Mouse (Mus musculus) thymus, postnatal 10 days (tissue): Measurements from ENCODE around the gene Gm43518.

Experiments
- DNase-seq, 2 experiments: peaks; one replicate each; pipeline ENCODE4 v3.0.0; 2021; ENCODE audit warnings: low spot score in 2 of 2

Gm43518 gene

DNA sequence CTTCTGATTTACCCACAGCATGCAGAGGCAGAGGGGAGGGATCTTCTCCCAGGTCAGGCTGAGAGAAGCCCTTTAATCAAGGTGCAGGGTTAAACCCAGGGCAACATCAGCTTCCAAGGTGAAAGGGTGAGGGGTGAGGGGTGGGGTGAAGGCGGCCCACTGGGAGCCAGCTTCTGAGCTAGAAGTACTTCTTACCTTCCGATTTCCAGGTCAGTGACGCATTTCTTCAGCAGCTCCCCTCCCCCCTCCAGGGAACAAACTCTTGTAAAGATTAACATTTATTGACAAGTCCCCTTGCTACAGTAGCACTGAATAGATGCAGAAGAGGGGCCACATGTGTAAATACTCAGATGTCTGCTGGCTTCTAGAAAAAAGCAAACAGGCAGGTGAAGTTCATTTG, 50.0 kb downstream of the Gm43518 start:
- no peak for DNase-seq

GRCm38 (mm10) chr5:123978131-123978530, 50.9 kb downstream of the Gm43518 start:
- DNase-seq: no peak

DNA sequence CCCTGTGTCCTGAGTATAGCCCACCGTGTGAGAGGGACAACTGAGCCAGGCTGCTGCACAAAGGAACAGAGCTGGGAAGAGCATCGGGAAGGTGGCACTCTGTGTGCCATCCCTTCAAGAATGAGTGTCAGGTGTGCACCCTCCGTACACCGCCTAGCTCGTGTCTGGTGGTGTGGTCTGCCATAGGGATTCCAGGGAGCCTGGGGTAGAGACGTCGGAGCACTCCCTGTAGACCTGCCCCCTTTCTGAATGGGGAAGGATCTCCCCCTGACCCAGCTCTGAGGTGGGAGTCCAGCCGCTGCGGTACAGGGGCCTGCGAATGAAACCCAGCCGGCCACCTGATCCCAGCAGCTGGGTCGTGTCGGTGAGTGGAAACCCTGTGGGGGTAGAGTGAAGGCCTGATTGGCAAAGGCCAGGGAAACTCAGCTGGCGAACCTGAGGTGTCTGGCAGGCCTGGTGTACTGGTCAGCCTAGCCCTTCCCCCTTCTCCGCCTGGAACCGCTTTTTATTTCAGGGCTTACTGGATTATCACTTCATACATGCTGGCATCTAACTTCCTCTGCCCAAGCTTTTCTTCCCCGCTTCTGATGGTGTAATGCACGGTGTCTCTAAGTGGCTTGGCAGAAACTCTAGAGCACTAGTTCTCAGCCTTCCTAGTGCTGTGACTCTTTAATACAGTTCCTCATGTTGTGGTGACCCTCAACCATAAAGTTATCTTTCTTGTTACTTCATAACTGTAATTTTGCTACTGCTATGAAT, 52.2 kb downstream of the Gm43518 start:
- no peak for DNase-seq

DNA sequence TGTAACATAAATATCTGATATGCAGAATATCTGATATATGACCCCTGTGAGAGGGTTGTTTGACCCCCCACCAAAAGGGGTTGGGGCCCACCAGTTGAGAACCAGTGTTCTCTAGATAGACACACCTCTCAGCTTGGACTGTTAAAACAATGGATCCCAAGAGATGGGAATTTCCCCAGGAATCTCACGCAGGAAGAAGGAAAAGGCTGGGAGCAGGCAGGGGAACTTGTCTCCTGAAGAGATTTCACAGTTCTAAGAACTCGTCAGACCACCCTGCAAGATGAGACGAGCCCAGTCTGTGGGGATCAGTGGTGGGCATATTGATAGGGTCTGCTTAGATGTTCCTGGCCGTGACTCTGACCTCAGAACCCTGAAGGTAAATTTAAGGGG, 52.8 kb downstream of the Gm43518 start:
- no peak for DNase-seq

- DNase-seq: no peak
Measured at GRCm38 (mm10) chr5:123980521-123981249, 53.5 kb downstream of the Gm43518 start.

DNA sequence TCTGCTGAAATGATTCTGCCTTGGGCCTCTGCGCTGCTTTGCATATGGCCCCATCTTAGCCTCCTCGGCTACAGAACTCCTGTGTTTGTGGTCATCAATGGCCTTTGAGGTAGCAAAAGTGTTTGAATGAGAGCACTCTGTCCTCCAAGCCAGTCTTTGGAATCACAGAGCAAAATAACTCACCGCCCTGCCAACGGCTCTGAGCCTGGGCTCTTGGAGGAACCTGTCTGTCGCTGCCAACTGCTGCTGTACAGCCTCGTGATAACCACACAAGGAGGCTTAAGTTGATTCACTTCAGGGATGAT, 54.0 kb downstream of the Gm43518 start:
- DNase-seq: no peak

DNA sequence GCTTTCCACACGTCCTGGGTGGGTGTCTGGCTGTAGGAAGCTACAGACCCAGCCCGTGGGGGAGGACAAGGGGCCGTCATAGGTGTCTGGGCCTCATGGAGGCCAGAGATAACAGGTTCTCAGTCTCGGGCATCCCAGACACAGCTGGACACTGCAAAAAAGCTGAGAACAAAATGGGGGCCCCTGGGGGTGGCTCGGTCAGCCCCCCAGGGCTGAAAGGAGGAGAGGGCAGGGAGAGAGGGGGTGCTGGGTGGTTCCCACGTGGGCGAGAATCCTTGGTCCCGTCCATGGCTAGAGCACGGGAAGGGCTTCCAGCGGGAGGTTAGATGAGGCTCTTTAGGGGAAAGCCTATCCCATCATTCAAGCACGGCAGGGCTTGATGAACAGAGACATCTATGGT, 55.6 kb downstream of the Gm43518 start:
- no peak for DNase-seq

- no peak for DNase-seq
Measured at GRCm38 (mm10) chr5:123985434-123985833, 58.2 kb downstream of the Gm43518 start.

DNA sequence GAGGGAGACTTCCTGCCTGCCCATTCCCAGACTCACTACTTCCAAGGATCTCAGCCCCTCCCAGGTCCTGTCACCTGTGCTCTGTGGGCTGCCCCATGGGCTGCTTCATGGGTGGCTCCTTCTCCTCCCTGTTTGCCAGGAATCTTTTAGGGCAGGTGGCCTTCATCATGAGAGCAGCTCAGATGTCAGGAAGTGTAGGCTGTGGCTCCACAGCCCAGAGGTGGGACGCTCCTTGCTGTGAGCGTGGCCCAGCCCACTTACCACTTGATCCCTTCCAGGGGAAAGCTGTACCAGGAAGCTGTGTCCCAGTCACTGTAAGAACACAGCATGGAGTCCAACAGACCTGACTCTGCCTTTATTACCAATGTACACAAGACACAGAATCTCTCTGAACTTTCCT, 59.7 kb downstream of the Gm43518 start:
- no peak for DNase-seq

DNA sequence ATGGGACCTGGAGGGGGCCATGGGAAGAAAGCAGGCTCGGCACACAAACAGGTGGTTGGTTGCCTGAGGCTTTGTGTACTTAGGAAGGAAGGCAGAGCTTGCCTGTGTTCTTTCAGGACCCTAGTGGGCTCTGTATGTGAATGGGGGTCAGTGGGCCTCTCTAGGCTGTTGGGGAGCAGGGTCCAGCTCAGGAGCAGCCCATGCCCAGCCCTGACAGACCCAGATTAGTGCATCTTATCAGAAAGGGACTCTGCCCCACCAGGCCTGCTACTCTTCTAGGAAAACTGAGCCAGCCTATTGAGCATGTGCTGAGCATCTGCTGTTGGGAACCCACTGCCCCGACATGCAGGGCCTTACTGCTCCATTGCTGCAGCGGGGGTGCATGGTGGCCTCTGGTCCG, 60.3 kb downstream of the Gm43518 start:
- DNase-seq: no peak
